Mouse (Mus musculus): ENCODE data around the gene Qtrt1. TPM values are rescaled to one million over a fixed set of nuclear protein-coding genes. Genes with fewer than 3 reads are reported as not detected.
"Not testable (repeated sequence)": the region's sequence is repeated elsewhere in the genome, so short reads cannot be mapped to it uniquely, and the experiment has no call there.

Gene Qtrt1
- polyA plus RNA-seq, 1 experiment: 38.7 TPM

GRCm38 (mm10) chr9:21460400-21460940 lies 48.8 kb downstream of the Qtrt1 start:
- no peak for DNase-seq (ENCODE audit: low read depth in 1 of 2, low spot score in 2 of 2)
- TF ChIP-seq CTCF (IDR thresholded peaks at IDR 0.05; ENCODE audit: extremely low read depth, insufficient read depth, insufficient read length, insufficient replicate concordance) (no peak), POLR2A (IDR thresholded peaks at IDR 0.05; ENCODE audit: low read depth, low read length) (no peak)
- Histone ChIP-seq H3K36me3 (ENCODE audit: control insufficient read depth, insufficient read depth, low read length) (peaks cover 22% of the 10 kb centered on the region), H3K27ac (ENCODE audit: insufficient read depth, low read length) (no peak overlapping the region), H3K4me3 (ENCODE audit: extremely low read depth, insufficient read depth, insufficient read length) (no peak overlapping the region), H3K4me1 (ENCODE audit: control insufficient read depth, insufficient read depth, insufficient read length) (peaks cover 11% of the 10 kb centered on the region; the same call in 1 of the 2 replicates), H3K27me3 (ENCODE audit: control insufficient read depth, insufficient read depth, low read length) (no peaks in the 10 kb centered on the region)
- 90% methylated on average over 3 of the region's 3 CpGs for WGBS

GRCm38 (mm10) chr9:21463138-21463590 lies 51.5 kb downstream of the Qtrt1 start:
- 17% methylated on average over 5 of the region's 5 CpGs for WGBS
- no peak for TF ChIP-seq POLR2A (IDR thresholded peaks at IDR 0.05; ENCODE audit: low read depth, low read length)
- no peak for TF ChIP-seq CTCF (IDR thresholded peaks at IDR 0.05; ENCODE audit: extremely low read depth, insufficient read depth, insufficient read length, insufficient replicate concordance)
- peaks cover 33% of the 10 kb centered on the region for H3K36me3 ChIP-seq (ENCODE audit: control insufficient read depth, insufficient read depth, low read length)

GRCm38 (mm10) chr9:21463766-21464564 lies 52.3 kb downstream of the Qtrt1 start:
- H3K27me3 ChIP-seq (ENCODE audit: control insufficient read depth, insufficient read depth, low read length): no peaks in the 10 kb centered on the region

More at GRCm38 (mm10) chr9:21463138-21463590, 51.5 kb downstream of the Qtrt1 start:
- Histone ChIP-seq H3K27me3 (ENCODE audit: control insufficient read depth, insufficient read depth, low read length) (no peaks in the 10 kb centered on the region), H3K4me1 (ENCODE audit: control insufficient read depth, insufficient read depth, insufficient read length) (peaks cover 11% of the 10 kb centered on the region; the same call in 1 of the 2 replicates), H3K27ac (ENCODE audit: insufficient read depth, low read length) (peak overlapping the region; percentile 55), H3K4me3 (ENCODE audit: extremely low read depth, insufficient read depth, insufficient read length) (no peak overlapping the region)
- DNase-seq (ENCODE audit: low read depth in 1 of 2, low spot score in 2 of 2): peak in 1 of 2 experiments; percentile 20

DNA sequence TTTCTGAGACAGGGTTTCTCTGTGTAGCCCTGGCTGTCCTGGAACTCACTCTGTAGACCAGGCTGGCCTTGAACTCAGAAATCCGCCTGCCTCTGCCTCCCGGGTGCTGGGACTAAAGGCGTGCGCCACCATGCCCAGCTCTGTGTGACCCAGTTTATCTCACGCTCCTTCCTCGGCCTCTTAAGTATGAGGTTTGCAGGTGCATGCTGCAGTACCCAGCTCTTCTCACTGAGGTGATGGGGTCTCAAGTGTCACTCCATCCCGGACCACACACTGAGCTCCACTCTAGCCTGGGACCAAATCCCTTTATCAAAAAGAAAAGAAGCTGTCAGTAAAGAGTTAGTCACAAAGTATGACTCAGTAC lies 52.9 kb downstream of the Qtrt1 start:
- Histone ChIP-seq H3K36me3 (ENCODE audit: control insufficient read depth, insufficient read depth, low read length) (peaks cover 31% of the 10 kb centered on the region), H3K4me1 (ENCODE audit: control insufficient read depth, insufficient read depth, insufficient read length) (peaks cover 11% of the 10 kb centered on the region; the same call in 1 of the 2 replicates)
- not testable (repeated sequence) for H3K27ac ChIP-seq (ENCODE audit: insufficient read depth, low read length); DNase-seq (ENCODE audit: low read depth in 1 of 2, low spot score in 2 of 2); H3K4me3 ChIP-seq (ENCODE audit: extremely low read depth, insufficient read depth, insufficient read length); H3K27me3 ChIP-seq (ENCODE audit: control insufficient read depth, insufficient read depth, low read length)
- WGBS: 94% methylated on average over 7 of the region's 7 CpGs

More at GRCm38 (mm10) chr9:21463766-21464564, 52.3 kb downstream of the Qtrt1 start:
- Histone ChIP-seq H3K27ac (ENCODE audit: insufficient read depth, low read length) (peak overlapping the region; percentile 55; the same call in 1 of the 2 replicates), H3K4me1 (ENCODE audit: control insufficient read depth, insufficient read depth, insufficient read length) (peaks cover 11% of the 10 kb centered on the region; the same call in 1 of the 2 replicates), H3K4me3 (ENCODE audit: extremely low read depth, insufficient read depth, insufficient read length) (no peak overlapping the region), H3K36me3 (ENCODE audit: control insufficient read depth, insufficient read depth, low read length) (peaks cover 31% of the 10 kb centered on the region)
- no peak for TF ChIP-seq POLR2A (IDR thresholded peaks at IDR 0.05; ENCODE audit: low read depth, low read length)
- TF ChIP-seq CTCF (IDR thresholded peaks at IDR 0.05; ENCODE audit: extremely low read depth, insufficient read depth, insufficient read length, insufficient replicate concordance): no peak
- no peak for DNase-seq (ENCODE audit: low read depth in 1 of 2, low spot score in 2 of 2)
- 71% methylated on average over 3 of the region's 3 CpGs for WGBS

DNA sequence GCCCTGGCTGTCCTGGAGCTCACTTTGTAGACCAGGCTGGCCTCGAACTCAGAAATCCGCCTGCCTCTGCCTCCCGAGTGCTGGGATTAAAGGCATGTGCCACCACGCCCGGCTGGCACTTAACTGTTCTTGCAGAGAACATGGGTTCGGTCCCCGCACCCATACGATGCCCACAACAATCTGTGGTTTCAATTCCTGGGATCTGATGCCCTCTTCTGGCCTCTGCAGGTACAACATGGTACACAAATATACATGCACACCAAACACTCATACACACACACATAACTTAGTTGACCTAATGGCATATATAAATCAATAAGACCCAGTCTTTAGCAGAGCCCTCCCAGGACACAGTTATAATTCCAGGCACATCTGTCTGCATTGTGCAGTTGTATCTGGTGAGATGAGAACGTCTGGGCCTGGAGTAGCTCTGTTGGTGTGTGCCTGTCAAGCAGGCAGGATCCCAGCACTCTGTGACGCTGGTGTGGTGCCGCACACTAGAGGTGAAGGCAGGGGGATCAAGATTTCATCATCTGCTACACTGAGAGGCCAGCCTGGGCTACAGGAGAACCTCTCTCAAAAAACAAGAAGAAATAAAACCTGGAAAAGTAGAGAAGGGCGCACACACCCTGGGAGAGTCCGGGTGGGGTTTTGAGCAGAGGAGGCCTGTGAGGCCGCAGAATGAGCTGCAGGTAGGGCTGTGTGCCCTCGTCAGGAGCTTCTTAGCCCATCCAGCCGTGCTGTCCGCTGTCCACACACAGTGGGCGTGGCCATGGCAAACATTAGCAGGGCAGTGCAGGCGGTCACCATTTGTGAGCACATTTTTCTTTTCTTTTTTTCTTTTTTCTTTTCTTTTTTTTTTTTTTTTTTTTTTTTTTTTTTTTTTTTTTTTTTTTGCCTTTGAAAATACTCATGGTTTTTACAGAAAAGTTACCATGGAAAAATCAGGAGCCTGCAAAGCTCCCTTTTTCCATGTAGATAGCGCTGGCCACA lies 57.7 kb downstream of the Qtrt1 start:
- Histone ChIP-seq H3K27ac (ENCODE audit: insufficient read depth, low read length) (no peak overlapping the region), H3K27me3 (ENCODE audit: control insufficient read depth, insufficient read depth, low read length) (no peaks in the 10 kb centered on the region), H3K36me3 (ENCODE audit: control insufficient read depth, insufficient read depth, low read length) (peaks cover 55% of the 10 kb centered on the region), H3K4me1 (ENCODE audit: control insufficient read depth, insufficient read depth, insufficient read length) (no peaks in the 10 kb centered on the region), H3K4me3 (ENCODE audit: extremely low read depth, insufficient read depth, insufficient read length) (no peak overlapping the region)
- TF ChIP-seq POLR2A (IDR thresholded peaks at IDR 0.05; ENCODE audit: low read depth, low read length) (no peak), CTCF (IDR thresholded peaks at IDR 0.05; ENCODE audit: extremely low read depth, insufficient read depth, insufficient read length, insufficient replicate concordance) (peak; percentile 42; the same call in 1 of the 2 replicates)
- WGBS: 89% methylated on average over 20 of the region's 20 CpGs
- DNase-seq (ENCODE audit: low read depth in 1 of 2, low spot score in 2 of 2): peak; percentile 32 to 54

Other genes starting within 250 kb of the Qtrt1 start
- gene Pde4a, start 246.1 kb upstream of the Qtrt1 start, polyA plus RNA-seq (2012; rRNA removed): 12.4 and 13.1 TPM in 2 replicates
- 55.4 and 78.4 TPM in 2 replicates for gene Keap1, start 172.5 kb upstream of the Qtrt1 start, polyA plus RNA-seq (2012; rRNA removed)
- 12.2 and 21.3 TPM in 2 replicates for gene S1pr5, start 163.4 kb upstream of the Qtrt1 start, polyA plus RNA-seq (2012; rRNA removed)
- 44.8 and 48.4 TPM in 2 replicates for gene Atg4d, start 146.5 kb upstream of the Qtrt1 start, polyA plus RNA-seq (2012; rRNA removed)
- gene Kri1, start 123.9 kb upstream of the Qtrt1 start, polyA plus RNA-seq (2012; rRNA removed): 40.8 and 43.1 TPM in 2 replicates
- gene Cdkn2d, start 120.4 kb upstream of the Qtrt1 start, polyA plus RNA-seq (2012; rRNA removed): 87.4 and 115 TPM in 2 replicates
- gene Ap1m2, start 99.5 kb upstream of the Qtrt1 start, polyA plus RNA-seq (2012; rRNA removed): 2.0 and 2.5 TPM in 2 replicates
- gene Slc44a2, start 91.1 kb upstream of the Qtrt1 start, polyA plus RNA-seq (2012; rRNA removed): 166 and 184 TPM in 2 replicates
- gene Ilf3, start 44.0 kb upstream of the Qtrt1 start, polyA plus RNA-seq (2012; rRNA removed): 54.2 and 59.6 TPM in 2 replicates
- 223 and 245 TPM in 2 replicates for gene Dnm2, start 13.1 kb downstream of the Qtrt1 start, polyA plus RNA-seq (2012; rRNA removed)
- 10.5 and 13.5 TPM in 2 replicates for gene Tmed1, start 98.4 kb downstream of the Qtrt1 start, polyA plus RNA-seq (2012; rRNA removed)
- 69.1 and 79.0 TPM in 2 replicates for gene AB124611, start 114.3 kb downstream of the Qtrt1 start, polyA plus RNA-seq (2012; rRNA removed)
- gene Carm1, start 135.1 kb downstream of the Qtrt1 start, polyA plus RNA-seq (2012; rRNA removed): 59.3 and 87.8 TPM in 2 replicates
- gene Timm29, start 180.9 kb downstream of the Qtrt1 start, polyA plus RNA-seq (2012; rRNA removed): 14.9 and 17.6 TPM in 2 replicates
- gene Yipf2, start 181.0 kb downstream of the Qtrt1 start, polyA plus RNA-seq (2012; rRNA removed): 22.0 and 29.0 TPM in 2 replicates
- 30.2 and 44.3 TPM in 2 replicates for gene Smarca4, start 204.3 kb downstream of the Qtrt1 start, polyA plus RNA-seq (2012; rRNA removed)